Mouse (Mus musculus): ENCODE results near the gene Tsga10.

DNA sequence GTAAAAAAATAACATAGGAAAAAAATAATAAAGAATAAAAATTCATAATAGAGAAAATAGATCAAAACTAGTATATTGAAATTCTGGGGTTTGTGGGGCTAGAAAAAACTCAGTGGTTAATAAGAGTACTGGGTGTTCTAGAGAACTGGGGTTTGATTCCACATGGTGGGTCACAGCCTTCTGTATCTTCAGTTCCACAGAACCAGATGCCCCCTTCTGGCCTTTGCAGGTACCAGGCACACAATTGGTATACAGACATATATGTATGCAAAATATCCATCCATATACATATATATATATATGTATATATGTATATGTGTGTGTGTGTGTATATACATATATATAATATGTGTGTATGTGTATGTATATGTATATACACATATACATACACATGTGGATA, 106.8 kb downstream of the Tsga10 start:
- no peak for TF ChIP-seq CTCF (IDR thresholded peaks at IDR 0.05; ENCODE audit: low read depth)
- TF ChIP-seq EP300 (IDR thresholded peaks at IDR 0.05; ENCODE audit: low read depth) = no peak

Data from heart, postnatal 0 days (tissue).